Mouse (Mus musculus): ENCODE results near the gene Rap1gap2. TPM values are rescaled to one million over a fixed set of nuclear protein-coding genes. Genes with fewer than 3 reads are reported as not detected.

Gene Rap1gap2
- polyA plus RNA-seq, 1 experiment, result 133 TPM

DNA sequence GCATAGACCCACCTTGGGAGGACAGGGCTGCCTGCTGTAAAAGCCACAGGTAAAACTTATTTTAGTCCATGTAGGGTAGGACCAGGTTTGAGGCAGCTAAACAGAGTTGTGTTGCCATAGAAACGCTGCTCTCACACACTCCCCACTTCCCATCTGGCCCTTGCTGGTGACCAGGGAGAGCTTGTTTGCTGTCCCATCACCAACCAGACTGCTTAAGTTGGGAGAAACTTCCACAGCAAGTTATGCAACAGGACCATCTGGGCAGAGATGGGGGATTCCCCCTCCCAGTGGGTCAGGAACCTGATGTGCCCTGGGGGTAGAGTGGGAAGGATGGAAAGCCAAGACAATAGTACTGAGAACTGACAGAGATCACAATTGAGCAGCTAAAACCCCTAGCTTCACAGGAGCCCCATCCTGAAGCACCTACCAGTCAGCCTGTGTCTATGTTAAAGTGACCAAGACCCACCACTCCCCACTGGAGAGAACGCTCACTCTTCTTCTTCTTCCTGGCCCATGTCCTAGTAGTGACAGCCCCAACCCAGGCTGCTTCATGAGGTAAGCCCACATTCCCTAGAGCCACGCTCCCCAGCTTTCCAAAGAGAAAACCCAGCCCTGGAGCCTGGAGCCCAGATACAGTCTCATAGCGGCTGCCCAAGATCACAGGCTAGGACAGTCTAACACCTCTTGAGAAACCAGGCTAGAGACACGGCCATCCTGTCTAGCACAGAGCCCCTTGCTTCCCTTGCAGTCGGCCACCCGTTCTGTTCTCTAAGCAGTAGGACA, 125.1 kb downstream of the Rap1gap2 start:
- Histone ChIP-seq H3K4me1 (ENCODE audit: control insufficient read depth, insufficient read depth, low read length) (peaks cover 4% of the 10 kb centered on the region; the same call in 1 of the 2 replicates), H3K4me3 (ENCODE audit: insufficient read depth, low read length) (no peak overlapping the region), H3K27ac (ENCODE audit: insufficient read depth, low read length) (no peak overlapping the region)
- TF ChIP-seq POLR2A (IDR thresholded peaks at IDR 0.05; ENCODE audit: extremely low read depth, insufficient read depth, low read length) (no peak), CTCF (IDR thresholded peaks at IDR 0.05; ENCODE audit: extremely low read depth, insufficient read depth, low read length) (no peak)

GRCm38 (mm10) chr11:74483871-74484270, 126.8 kb downstream of the Rap1gap2 start:
- H3K27ac ChIP-seq (ENCODE audit: insufficient read depth, low read length), result no peak overlapping the region
- H3K4me3 ChIP-seq (ENCODE audit: insufficient read depth, low read length), result no peak overlapping the region
- TF ChIP-seq POLR2A (IDR thresholded peaks at IDR 0.05; ENCODE audit: extremely low read depth, insufficient read depth, low read length) (no peak), CTCF (IDR thresholded peaks at IDR 0.05; ENCODE audit: extremely low read depth, insufficient read depth, low read length) (no peak)
- peaks cover 7% of the 10 kb centered on the region for H3K4me1 ChIP-seq (ENCODE audit: control insufficient read depth, insufficient read depth, low read length)

GRCm38 (mm10) chr11:74483153-74483817, 127.4 kb downstream of the Rap1gap2 start:
- H3K27ac ChIP-seq (ENCODE audit: insufficient read depth, low read length), result no peak overlapping the region
- TF ChIP-seq CTCF (IDR thresholded peaks at IDR 0.05; ENCODE audit: extremely low read depth, insufficient read depth, low read length), result no peak
- no peak for TF ChIP-seq POLR2A (IDR thresholded peaks at IDR 0.05; ENCODE audit: extremely low read depth, insufficient read depth, low read length)
- peaks cover 7% of the 10 kb centered on the region for H3K4me1 ChIP-seq (ENCODE audit: control insufficient read depth, insufficient read depth, low read length)
- no peak overlapping the region for H3K4me3 ChIP-seq (ENCODE audit: insufficient read depth, low read length)

DNA sequence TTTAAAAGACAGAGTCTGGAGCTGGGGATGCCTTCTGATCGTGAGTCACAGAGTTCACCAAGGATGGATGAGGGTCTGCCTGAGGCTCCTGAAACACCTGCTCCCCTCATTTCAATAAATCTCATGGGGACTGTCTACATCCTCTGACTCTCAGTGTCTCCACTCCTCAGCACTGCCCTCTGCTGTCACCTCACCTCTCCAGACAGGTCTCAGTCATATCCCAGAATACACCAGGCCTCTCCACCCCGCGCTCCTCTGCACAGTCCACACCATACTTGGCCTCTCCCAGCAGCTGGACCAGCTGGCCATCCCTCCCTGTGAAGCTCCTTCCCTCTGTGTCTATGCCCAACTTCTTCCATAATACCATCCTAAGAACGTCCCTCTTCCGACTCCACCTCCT, 128.9 kb downstream of the Rap1gap2 start:
- H3K4me1 ChIP-seq (ENCODE audit: control insufficient read depth, insufficient read depth, low read length), result peaks cover 6% of the 10 kb centered on the region
- TF ChIP-seq POLR2A (IDR thresholded peaks at IDR 0.05; ENCODE audit: extremely low read depth, insufficient read depth, low read length) (no peak), CTCF (IDR thresholded peaks at IDR 0.05; ENCODE audit: extremely low read depth, insufficient read depth, low read length) (no peak)
- H3K27ac ChIP-seq (ENCODE audit: insufficient read depth, low read length), result no peak overlapping the region
- no peak overlapping the region for H3K4me3 ChIP-seq (ENCODE audit: insufficient read depth, low read length)

- Histone ChIP-seq H3K4me3 (ENCODE audit: insufficient read depth, low read length) (no peak overlapping the region), H3K4me1 (ENCODE audit: control insufficient read depth, insufficient read depth, low read length) (peaks cover 5% of the 10 kb centered on the region; the same call in 1 of the 2 replicates), H3K27ac (ENCODE audit: insufficient read depth, low read length) (no peak overlapping the region)
- TF ChIP-seq POLR2A (IDR thresholded peaks at IDR 0.05; ENCODE audit: extremely low read depth, insufficient read depth, low read length), result no peak
- TF ChIP-seq CTCF (IDR thresholded peaks at IDR 0.05; ENCODE audit: extremely low read depth, insufficient read depth, low read length), result no peak
Observed at GRCm38 (mm10) chr11:74479715-74480289, 130.9 kb downstream of the Rap1gap2 start.

GRCm38 (mm10) chr11:74478877-74479276, 131.8 kb downstream of the Rap1gap2 start:
- Histone ChIP-seq H3K4me3 (ENCODE audit: insufficient read depth, low read length) (no peak overlapping the region), H3K4me1 (ENCODE audit: control insufficient read depth, insufficient read depth, low read length) (peaks cover 5% of the 10 kb centered on the region; the same call in 1 of the 2 replicates), H3K27ac (ENCODE audit: insufficient read depth, low read length) (no peak overlapping the region)
- TF ChIP-seq POLR2A (IDR thresholded peaks at IDR 0.05; ENCODE audit: extremely low read depth, insufficient read depth, low read length), result no peak

DNA sequence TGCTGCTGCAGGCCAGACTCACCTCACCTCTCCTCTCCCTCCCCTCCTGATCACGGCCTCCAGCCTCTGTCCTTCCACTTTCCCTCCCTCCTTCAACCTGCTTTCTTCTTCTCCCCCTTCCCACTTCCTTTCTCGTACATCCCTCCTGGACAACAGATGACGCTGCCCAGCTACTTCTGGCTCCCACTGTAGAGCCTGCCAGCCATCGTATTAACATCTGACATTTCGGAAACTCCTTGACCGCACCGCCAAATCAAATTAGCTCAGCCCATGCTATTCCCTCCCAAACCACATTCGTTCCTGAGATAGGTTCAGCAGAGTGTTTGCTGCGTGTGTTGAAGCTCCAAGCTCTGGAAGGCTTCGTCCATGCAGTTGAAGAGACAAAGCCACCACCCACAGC, 138.0 kb downstream of the Rap1gap2 start:
- Histone ChIP-seq H3K27ac (ENCODE audit: insufficient read depth, low read length) (no peak overlapping the region), H3K4me3 (ENCODE audit: insufficient read depth, low read length) (no peak overlapping the region), H3K4me1 (ENCODE audit: control insufficient read depth, insufficient read depth, low read length) (0 out of 2 replicates have a peak, but pooled peaks cover under 1% of the 10 kb centered on the region)
- TF ChIP-seq POLR2A (IDR thresholded peaks at IDR 0.05; ENCODE audit: extremely low read depth, insufficient read depth, low read length) (no peak), CTCF (IDR thresholded peaks at IDR 0.05; ENCODE audit: extremely low read depth, insufficient read depth, low read length) (no peak)

DNA sequence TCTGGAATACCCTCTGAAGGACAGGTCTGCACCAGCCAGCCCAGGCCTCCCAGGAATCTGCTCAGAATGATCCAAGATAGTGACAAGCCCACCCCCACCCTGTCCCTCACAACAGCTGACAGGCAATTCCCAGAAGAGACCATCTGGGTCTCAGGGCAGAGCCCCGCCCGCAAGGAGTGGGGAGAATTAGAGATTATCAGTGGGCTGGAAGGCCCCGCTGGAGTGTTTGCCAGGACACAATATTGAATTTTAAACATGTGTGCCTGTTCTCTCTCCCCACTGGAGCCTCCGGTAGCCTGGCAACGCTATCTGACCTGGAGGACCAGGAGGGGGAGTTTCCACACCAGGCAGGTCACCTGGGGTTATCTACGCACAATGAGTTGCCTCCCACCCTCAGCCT, 142.5 kb downstream of the Rap1gap2 start:
- Histone ChIP-seq H3K4me3 (ENCODE audit: insufficient read depth, low read length) (no peak overlapping the region), H3K4me1 (ENCODE audit: control insufficient read depth, insufficient read depth, low read length) (peaks cover 2% of the 10 kb centered on the region), H3K27ac (ENCODE audit: insufficient read depth, low read length) (no peak overlapping the region)
- no peak for TF ChIP-seq POLR2A (IDR thresholded peaks at IDR 0.05; ENCODE audit: extremely low read depth, insufficient read depth, low read length)
- no peak for TF ChIP-seq CTCF (IDR thresholded peaks at IDR 0.05; ENCODE audit: extremely low read depth, insufficient read depth, low read length)

GRCm38 (mm10) chr11:74465712-74466111, 145.0 kb downstream of the Rap1gap2 start:
- TF ChIP-seq POLR2A (IDR thresholded peaks at IDR 0.05; ENCODE audit: extremely low read depth, insufficient read depth, low read length), result no peak
- peak; percentile 49 for TF ChIP-seq CTCF (IDR thresholded peaks at IDR 0.05; ENCODE audit: extremely low read depth, insufficient read depth, low read length)
- Histone ChIP-seq H3K4me3 (ENCODE audit: insufficient read depth, low read length) (no peak overlapping the region), H3K27ac (ENCODE audit: insufficient read depth, low read length) (no peak overlapping the region), H3K4me1 (ENCODE audit: control insufficient read depth, insufficient read depth, low read length) (peaks cover 2% of the 10 kb centered on the region)

Measured in cortical plate, adult 2 months (tissue).